7 mouse cellular contexts compared by ENCODE assay signal in genomic region chr2:153350552-153351181, GRCm38 (mm10). TPM values are rescaled to one million over a fixed set of nuclear protein-coding genes. Genes with fewer than 3 reads are reported as not detected.
A peak's percentile ranks its signal among the peaks of the same experiment; 100 is the strongest.
DNase-seq lines count a peak whose midpoint lies in the region; ATAC-seq and TF ChIP-seq lines count a peak whose summit lies in the region.

No protein-coding gene starts in this region.

- no peaks in the 10 kb centered on the region for H3K9me3 ChIP-seq in embryonic facial prominence, embryonic 14.5 days (ENCODE audit: control insufficient read depth, low read length)
- H3K9me3 ChIP-seq in liver, embryonic 13.5 days (replicated peaks) = no peaks in the 10 kb centered on the region
- no peaks in the 10 kb centered on the region for H3K9me3 ChIP-seq in hindbrain, embryonic 10.5 days

- TF ChIP-seq POLR2A in thymus, adult 2 months (IDR thresholded peaks at IDR 0.05; ENCODE audit: control insufficient read depth, extremely low read depth, insufficient read depth, low read length, poor library complexity) = no peak

- ATAC-seq in embryonic facial prominence, embryonic 14.5 days (ENCODE audit: low read depth) = no peak
- ATAC-seq in liver, embryonic 13.5 days (ENCODE audit: low read depth) = peak; percentile 52
- ATAC-seq in frontal cortex, adult (ENCODE audit: low TSS enrichment) = no peak

- peaks cover 31% of the 10 kb centered on the region for H3K36me3 ChIP-seq in thymus, adult 2 months (ENCODE audit: control insufficient read depth, insufficient read depth, low read length)
- H3K36me3 ChIP-seq in embryonic facial prominence, embryonic 14.5 days (ENCODE audit: control insufficient read depth, insufficient read depth, low read length) = peaks cover 34% of the 10 kb centered on the region
- peaks cover 34% of the 10 kb centered on the region for H3K36me3 ChIP-seq in liver, embryonic 13.5 days
- peaks cover 66% of the 10 kb centered on the region for H3K36me3 ChIP-seq in hindbrain, embryonic 10.5 days

- peak overlapping the region; percentile 56 for H3K27ac ChIP-seq in thymus, adult 2 months (ENCODE audit: control insufficient read depth, insufficient read depth, low read length)
- peak overlapping the region; percentile 6; the same call in 1 of the 2 replicates for H3K27ac ChIP-seq in embryonic facial prominence, embryonic 14.5 days (replicated peaks; ENCODE audit: low read depth, low read length)
- peak overlapping the region; percentile 86 for H3K27ac ChIP-seq in liver, embryonic 13.5 days
- H3K27ac ChIP-seq in hindbrain, embryonic 10.5 days = no peak overlapping the region

- H3K27me3 ChIP-seq in thymus, adult 2 months (ENCODE audit: control insufficient read depth, insufficient read depth, low read length) = no peaks in the 10 kb centered on the region
- no peaks in the 10 kb centered on the region for H3K27me3 ChIP-seq in embryonic facial prominence, embryonic 14.5 days (replicated peaks; ENCODE audit: control insufficient read depth, insufficient read depth, low read length)
- no peaks in the 10 kb centered on the region for H3K27me3 ChIP-seq in liver, embryonic 13.5 days
- H3K27me3 ChIP-seq in hindbrain, embryonic 10.5 days (ENCODE audit: insufficient read depth, poor library complexity, severe bottlenecking) = no peaks in the 10 kb centered on the region

- WGBS in thymus, adult 2 months = 3% methylated on average over 6 of the region's 6 CpGs
- WGBS in embryonic facial prominence, embryonic 14.5 days = 32% methylated on average over 6 of the region's 6 CpGs
- WGBS in liver, embryonic 13.5 days (ENCODE audit: insufficient replicate concordance) = 2% methylated on average over 6 of the region's 6 CpGs
- 65% methylated on average over 6 of the region's 6 CpGs for WGBS in hindbrain, embryonic 10.5 days

- no peak for DNase-seq in thymus, adult 2 months
- DNase-seq in thymus, postnatal 14 days = no peak
- DNase-seq in embryonic facial prominence, embryonic 14.5 days (ENCODE audit: low spot score) = no peak
- DNase-seq in liver, embryonic 13.5 days = peak; percentile 46
- DNase-seq in adrenal gland, adult 18-20 months (ENCODE audit: low spot score in 2 of 2) = no peak
- no peak for DNase-seq in hindbrain, embryonic 10.5 days (ENCODE audit: low spot score)

- H3K9ac ChIP-seq in embryonic facial prominence, embryonic 14.5 days (ENCODE audit: low read depth, low read length) = no peak overlapping the region
- peak overlapping the region; percentile 54 for H3K9ac ChIP-seq in liver, embryonic 13.5 days

- peak overlapping the region; percentile 5; the same call in 1 of the 2 replicates for H3K4me2 ChIP-seq in embryonic facial prominence, embryonic 14.5 days (ENCODE audit: low read depth, low read length)
- H3K4me2 ChIP-seq in liver, embryonic 13.5 days = peak overlapping the region; percentile 59

- peaks cover 2% of the 10 kb centered on the region for H3K4me1 ChIP-seq in thymus, adult 2 months (replicated peaks; ENCODE audit: control insufficient read depth, insufficient read depth, low read length)
- H3K4me1 ChIP-seq in embryonic facial prominence, embryonic 14.5 days (ENCODE audit: control insufficient read depth, insufficient read depth, low read length) = peaks cover 19% of the 10 kb centered on the region
- H3K4me1 ChIP-seq in liver, embryonic 13.5 days (replicated peaks) = peaks cover 50% of the 10 kb centered on the region
- H3K4me1 ChIP-seq in hindbrain, embryonic 10.5 days (replicated peaks) = peaks cover 39% of the 10 kb centered on the region

- no peak overlapping the region for H3K4me3 ChIP-seq in thymus, adult 2 months (ENCODE audit: control insufficient read depth, insufficient read depth, low read length)
- no peak overlapping the region for H3K4me3 ChIP-seq in embryonic facial prominence, embryonic 14.5 days (ENCODE audit: low read depth, low read length)
- peak overlapping the region; percentile 23 for H3K4me3 ChIP-seq in liver, embryonic 13.5 days (replicated peaks)
- H3K4me3 ChIP-seq in hindbrain, embryonic 10.5 days = no peak overlapping the region

- no peak for TF ChIP-seq CTCF in thymus, adult 2 months (IDR thresholded peaks at IDR 0.05; ENCODE audit: borderline replicate concordance, control insufficient read depth, extremely low read depth, insufficient read depth, low read length, poor library complexity)

RNA-seq across cellular contexts. Expression of gene Asxl1, which starts 5.0 kb away (rescaled TPM):
- polyA plus RNA-seq in thymus, adult 2 months (2012; rRNA removed) = 30.1 and 36.3 TPM in 2 replicates
- polyA plus RNA-seq in embryonic facial prominence, embryonic 14.5 days (2014; fragmentation: Nextera tagmentation; extraction: Ambion mirVana) = 14.3 and 16.3 TPM in 2 replicates
- 5.6 and 5.9 TPM in 2 replicates for polyA plus RNA-seq in liver, embryonic 13.5 days (2015; fragmentation: Nextera tagmentation; extraction: Ambion mirVana)
- 10 to 100 TPM; 15.4 to 20.9 TPM for total RNA-seq in adrenal gland, adult 18-20 months (2021)
- 11.7 and 13.4 TPM in 2 replicates for polyA plus RNA-seq in hindbrain, embryonic 10.5 days (2016; fragmentation: Nextera tagmentation; extraction: Ambion mirVana)

RNA-seq across cellular contexts. Expression of gene Kif3b, which starts 59.5 kb away (rescaled TPM):
- polyA plus RNA-seq in thymus, adult 2 months (2012; rRNA removed) = 13.0 and 15.7 TPM in 2 replicates
- polyA plus RNA-seq in embryonic facial prominence, embryonic 14.5 days (2014; fragmentation: Nextera tagmentation; extraction: Ambion mirVana) = 7.1 and 7.6 TPM in 2 replicates
- polyA plus RNA-seq in liver, embryonic 13.5 days (2015; fragmentation: Nextera tagmentation; extraction: Ambion mirVana) = 1.8 and 2.2 TPM in 2 replicates
- total RNA-seq in adrenal gland, adult 18-20 months (2021) = 10 to 100 TPM; 21.4 to 25.3 TPM
- polyA plus RNA-seq in hindbrain, embryonic 10.5 days (2016; fragmentation: Nextera tagmentation; extraction: Ambion mirVana) = 7.3 and 9.3 TPM in 2 replicates
